Mouse (Mus musculus): ENCODE data around the gene Palm2. TPM values are rescaled to one million over a fixed set of nuclear protein-coding genes. Genes with fewer than 3 reads are reported as not detected.

Palm2 gene
- polyA plus RNA-seq, 1 experiment from 2014 or later = 1.1 TPM

- Histone ChIP-seq H3K36me3 (ENCODE audit: control insufficient read depth, insufficient read depth) (no peaks in the 10 kb centered on the region), H3K27ac (ENCODE audit: low read depth, low read length) (no peak overlapping the region), H3K9me3 (ENCODE audit: control insufficient read depth) (no peaks in the 10 kb centered on the region), H3K4me2 (replicated peaks; ENCODE audit: low read depth) (no peak overlapping the region), H3K9ac (ENCODE audit: low read depth, low read length) (no peak overlapping the region), H3K27me3 (replicated peaks; ENCODE audit: control insufficient read depth, insufficient read depth, low read length) (no peaks in the 10 kb centered on the region), H3K4me3 (ENCODE audit: low read depth, low read length) (no peak overlapping the region), H3K4me1 (replicated peaks; ENCODE audit: control insufficient read depth, insufficient read depth, low read length) (no peaks in the 10 kb centered on the region)
- 74% methylated on average over 1 of the region's 1 CpGs for WGBS
- ATAC-seq = no peak
- TF ChIP-seq CTCF (IDR thresholded peaks at IDR 0.05; ENCODE audit: low read depth) = no peak
These were observed 191.3 kb downstream of the Palm2 start for GRCm38 (mm10) chr4:57625306-57625705.

- no peak overlapping the region for H3K27ac ChIP-seq (ENCODE audit: low read depth, low read length)
- no peak overlapping the region for H3K9ac ChIP-seq (ENCODE audit: low read depth, low read length)
- H3K27me3 ChIP-seq (replicated peaks; ENCODE audit: control insufficient read depth, insufficient read depth, low read length) = no peaks in the 10 kb centered on the region
- H3K36me3 ChIP-seq (ENCODE audit: control insufficient read depth, insufficient read depth) = no peaks in the 10 kb centered on the region
- no peaks in the 10 kb centered on the region for H3K9me3 ChIP-seq (ENCODE audit: control insufficient read depth)
- TF ChIP-seq CTCF (IDR thresholded peaks at IDR 0.05; ENCODE audit: low read depth) = no peak
- WGBS = 67% methylated on average over 1 of the region's 1 CpGs
- no peak for ATAC-seq
- no peak overlapping the region for H3K4me2 ChIP-seq (replicated peaks; ENCODE audit: low read depth)
- H3K4me1 ChIP-seq (replicated peaks; ENCODE audit: control insufficient read depth, insufficient read depth, low read length) = no peaks in the 10 kb centered on the region
- no peak overlapping the region for H3K4me3 ChIP-seq (ENCODE audit: low read depth, low read length)
These were observed 191.7 kb downstream of the Palm2 start for GRCm38 (mm10) chr4:57625756-57626155.

GRCm38 (mm10) chr4:57626921-57627320 is 192.9 kb downstream of the Palm2 start:
- H3K9ac ChIP-seq (ENCODE audit: low read depth, low read length) = no peak overlapping the region
- no peak for ATAC-seq
- no peaks in the 10 kb centered on the region for H3K27me3 ChIP-seq (replicated peaks; ENCODE audit: control insufficient read depth, insufficient read depth, low read length)
- no peaks in the 10 kb centered on the region for H3K36me3 ChIP-seq (ENCODE audit: control insufficient read depth, insufficient read depth)
- H3K4me3 ChIP-seq (ENCODE audit: low read depth, low read length) = no peak overlapping the region
- H3K27ac ChIP-seq (ENCODE audit: low read depth, low read length) = no peak overlapping the region
- H3K4me2 ChIP-seq (replicated peaks; ENCODE audit: low read depth) = no peak overlapping the region
- H3K4me1 ChIP-seq (replicated peaks; ENCODE audit: control insufficient read depth, insufficient read depth, low read length) = no peaks in the 10 kb centered on the region
- 96% methylated on average over 5 of the region's 5 CpGs for WGBS
- TF ChIP-seq CTCF (IDR thresholded peaks at IDR 0.05; ENCODE audit: low read depth) = no peak
- no peaks in the 10 kb centered on the region for H3K9me3 ChIP-seq (ENCODE audit: control insufficient read depth)

GRCm38 (mm10) chr4:57632386-57632785 is 198.3 kb downstream of the Palm2 start:
- Histone ChIP-seq H3K9ac (ENCODE audit: low read depth, low read length) (no peak overlapping the region), H3K4me1 (replicated peaks; ENCODE audit: control insufficient read depth, insufficient read depth, low read length) (no peaks in the 10 kb centered on the region), H3K36me3 (ENCODE audit: control insufficient read depth, insufficient read depth) (no peaks in the 10 kb centered on the region), H3K27ac (ENCODE audit: low read depth, low read length) (no peak overlapping the region), H3K4me3 (ENCODE audit: low read depth, low read length) (no peak overlapping the region), H3K27me3 (replicated peaks; ENCODE audit: control insufficient read depth, insufficient read depth, low read length) (no peaks in the 10 kb centered on the region), H3K9me3 (ENCODE audit: control insufficient read depth) (no peaks in the 10 kb centered on the region), H3K4me2 (replicated peaks; ENCODE audit: low read depth) (no peak overlapping the region)
- 90% methylated on average over 5 of the region's 5 CpGs for WGBS
- no peak for ATAC-seq
- no peak for TF ChIP-seq CTCF (IDR thresholded peaks at IDR 0.05; ENCODE audit: low read depth)

GRCm38 (mm10) chr4:57633052-57633451 is 199.0 kb downstream of the Palm2 start:
- Histone ChIP-seq H3K36me3 (ENCODE audit: control insufficient read depth, insufficient read depth) (no peaks in the 10 kb centered on the region), H3K27ac (ENCODE audit: low read depth, low read length) (no peak overlapping the region), H3K4me2 (replicated peaks; ENCODE audit: low read depth) (no peak overlapping the region), H3K4me3 (ENCODE audit: low read depth, low read length) (no peak overlapping the region), H3K27me3 (replicated peaks; ENCODE audit: control insufficient read depth, insufficient read depth, low read length) (no peaks in the 10 kb centered on the region), H3K4me1 (replicated peaks; ENCODE audit: control insufficient read depth, insufficient read depth, low read length) (no peaks in the 10 kb centered on the region), H3K9me3 (ENCODE audit: control insufficient read depth) (no peaks in the 10 kb centered on the region), H3K9ac (ENCODE audit: low read depth, low read length) (no peak overlapping the region)
- 93% methylated on average over 7 of the region's 7 CpGs for WGBS
- no peak for TF ChIP-seq CTCF (IDR thresholded peaks at IDR 0.05; ENCODE audit: low read depth)
- no peak for ATAC-seq

- no peak overlapping the region for H3K27ac ChIP-seq (ENCODE audit: low read depth, low read length)
These were observed 200.9 kb downstream of the Palm2 start for GRCm38 (mm10) chr4:57634956-57635355.

More at GRCm38 (mm10) chr4:57634956-57635355, 200.9 kb downstream of the Palm2 start:
- H3K9ac ChIP-seq (ENCODE audit: low read depth, low read length) = no peak overlapping the region
- H3K27me3 ChIP-seq (replicated peaks; ENCODE audit: control insufficient read depth, insufficient read depth, low read length) = no peaks in the 10 kb centered on the region
- no peaks in the 10 kb centered on the region for H3K4me1 ChIP-seq (replicated peaks; ENCODE audit: control insufficient read depth, insufficient read depth, low read length)
- 60% methylated on average over 1 of the region's 1 CpGs for WGBS
- H3K9me3 ChIP-seq (ENCODE audit: control insufficient read depth) = no peaks in the 10 kb centered on the region
- H3K36me3 ChIP-seq (ENCODE audit: control insufficient read depth, insufficient read depth) = no peaks in the 10 kb centered on the region
- ATAC-seq = no peak
- no peak overlapping the region for H3K4me3 ChIP-seq (ENCODE audit: low read depth, low read length)
- TF ChIP-seq CTCF (IDR thresholded peaks at IDR 0.05; ENCODE audit: low read depth) = no peak
- H3K4me2 ChIP-seq (replicated peaks; ENCODE audit: low read depth) = no peak overlapping the region

Data from intestine, postnatal 0 days (tissue).